Mouse (Mus musculus) spleen, embryonic (tissue): ENCODE measurements at regions not wholly inside any gene's neighbourhood (a gene's known extent, or its start where the extent isn't known, plus 50 kb on each side); places are given as distances from the start of the nearest gene placed in this dataset.

ENCODE experiments used
- CTCF ChIA-PET: fragments of 350-600 bp; sonication (Branson Sonifier 250); formaldehyde crosslinking; loops from one replicate; lab custom pipeline; 2022; lab: Charles Lee

- CTCF ChIA-PET: no interaction called here
Observed at GRCm38 (mm10) chr2:47991132-47991531, 822.8 kb upstream of the Acvr2a start.

GRCm38 (mm10) chr2:47994185-47994584, 819.7 kb upstream of the Acvr2a start:
- CTCF ChIA-PET: no interaction called here

GRCm38 (mm10) chr2:48001230-48001629, 812.7 kb upstream of the Acvr2a start:
- CTCF ChIA-PET: no interaction called here

- CTCF ChIA-PET: interaction anchor here (0.6 kb wide), 1 partner anchor 1514 kb away, joined by 6 read pairs; no protein-coding TSS in a partner anchor
Observed at GRCm38 (mm10) chr2:48001800-48002507, 812.0 kb upstream of the Acvr2a start.

- CTCF ChIA-PET: no interaction called here
Observed at GRCm38 (mm10) chr2:48010308-48010707, 803.6 kb upstream of the Acvr2a start.

- CTCF ChIA-PET: no interaction called here
Observed at GRCm38 (mm10) chr2:48027559-48027958, 786.4 kb upstream of the Acvr2a start.

GRCm38 (mm10) chr2:48061375-48061774, 752.5 kb upstream of the Acvr2a start:
- CTCF ChIA-PET: no interaction called here

GRCm38 (mm10) chr2:48063436-48063835, 750.5 kb upstream of the Acvr2a start:
- CTCF ChIA-PET: no interaction called here

- CTCF ChIA-PET: no interaction called here
Observed at GRCm38 (mm10) chr2:48065162-48065561, 748.7 kb upstream of the Acvr2a start.

GRCm38 (mm10) chr2:48082120-48082799, 731.6 kb upstream of the Acvr2a start:
- CTCF ChIA-PET: no interaction called here

- CTCF ChIA-PET: no interaction called here
Observed at GRCm38 (mm10) chr2:48098287-48098686, 715.6 kb upstream of the Acvr2a start.

GRCm38 (mm10) chr2:48098931-48099531, 714.9 kb upstream of the Acvr2a start:
- CTCF ChIA-PET: no interaction called here

GRCm38 (mm10) chr2:48123662-48124061, 690.2 kb upstream of the Acvr2a start:
- CTCF ChIA-PET: no interaction called here

GRCm38 (mm10) chr2:48138051-48138611, 675.8 kb upstream of the Acvr2a start:
- CTCF ChIA-PET: no interaction called here

GRCm38 (mm10) chr2:48141281-48141680, 672.6 kb upstream of the Acvr2a start:
- CTCF ChIA-PET: no interaction called here

- CTCF ChIA-PET: no interaction called here
Observed at GRCm38 (mm10) chr2:48154706-48155105, 659.2 kb upstream of the Acvr2a start.

- CTCF ChIA-PET: no interaction called here
Observed at GRCm38 (mm10) chr2:48172626-48173025, 641.3 kb upstream of the Acvr2a start.

- CTCF ChIA-PET: no interaction called here
Observed at GRCm38 (mm10) chr2:48186161-48186560, 627.7 kb upstream of the Acvr2a start.

- CTCF ChIA-PET: no interaction called here
Observed at GRCm38 (mm10) chr2:48186609-48187008, 627.3 kb upstream of the Acvr2a start.

- CTCF ChIA-PET: no interaction called here
Observed at GRCm38 (mm10) chr2:48211804-48212203, 602.1 kb upstream of the Acvr2a start.

GRCm38 (mm10) chr2:48220771-48221170, 593.1 kb upstream of the Acvr2a start:
- CTCF ChIA-PET: no interaction called here

GRCm38 (mm10) chr2:48223084-48223799, 590.7 kb upstream of the Acvr2a start:
- CTCF ChIA-PET: no interaction called here
